Mouse (Mus musculus): Measurements from ENCODE around the gene Gm10260. TPM values are rescaled to one million over a fixed set of nuclear protein-coding genes. Genes with fewer than 3 reads are reported as not detected.

Gm10260 gene
- polyA plus RNA-seq, 1 experiment from 2014 or later = 2.4 TPM

DNA sequence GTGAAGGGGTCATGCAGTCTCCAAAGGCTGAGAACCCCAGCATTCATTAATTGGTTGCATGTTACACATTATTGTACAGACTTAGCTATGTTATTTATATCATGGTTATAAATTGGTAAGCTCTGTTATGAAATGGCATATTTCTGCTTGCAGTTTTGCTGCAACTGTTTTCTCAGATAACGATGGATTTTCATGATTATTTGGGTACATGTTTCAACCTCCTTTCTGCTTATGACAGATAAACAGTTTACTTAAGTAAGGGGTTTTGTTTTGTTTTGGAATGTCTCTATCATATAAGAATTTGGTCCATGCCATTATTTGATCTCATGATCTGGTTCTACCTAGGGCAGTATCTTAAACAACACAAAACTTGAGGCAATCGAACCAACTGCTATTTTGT is 5.5 kb upstream of the Gm10260 start:
- H3K36me3 ChIP-seq (replicated peaks) = no peaks in the 10 kb centered on the region
- no peaks in the 10 kb centered on the region for H3K9me3 ChIP-seq
- H3K27ac ChIP-seq = no peak overlapping the region
- H3K4me2 ChIP-seq = no peak overlapping the region
- H3K4me1 ChIP-seq = peaks cover 16% of the 10 kb centered on the region
- WGBS = 91% methylated on average over 2 of the region's 2 CpGs
- no peak for ATAC-seq (ENCODE audit: low FRiP score)
- H3K4me3 ChIP-seq (replicated peaks) = no peak overlapping the region
- no peaks in the 10 kb centered on the region for H3K27me3 ChIP-seq
- H3K9ac ChIP-seq = no peak overlapping the region

- no peak overlapping the region for H3K9ac ChIP-seq
- peaks cover 14% of the 10 kb centered on the region for H3K4me1 ChIP-seq
- H3K4me2 ChIP-seq = no peak overlapping the region
- no peaks in the 10 kb centered on the region for H3K36me3 ChIP-seq (replicated peaks)
- H3K4me3 ChIP-seq (replicated peaks) = no peak overlapping the region
- H3K9me3 ChIP-seq = no peaks in the 10 kb centered on the region
- WGBS = 54% methylated on average over 7 of the region's 7 CpGs
- no peak for ATAC-seq (ENCODE audit: low FRiP score)
- H3K27me3 ChIP-seq = no peaks in the 10 kb centered on the region
- peak overlapping the region; percentile 0; the same call in 1 of the 2 replicates for H3K27ac ChIP-seq
Measured at GRCm38 (mm10) chr13:97764067-97764466, 3.6 kb upstream of the Gm10260 start.

- H3K4me2 ChIP-seq = no peak overlapping the region
- H3K4me1 ChIP-seq = peaks cover 10% of the 10 kb centered on the region
- no peak overlapping the region for H3K4me3 ChIP-seq (replicated peaks)
- H3K27me3 ChIP-seq = no peaks in the 10 kb centered on the region
- ATAC-seq (ENCODE audit: low FRiP score) = peak; percentile 33; the same call in 1 of the 2 replicates
- H3K27ac ChIP-seq = 0 out of 2 replicates have a peak overlapping the region, but pooled peaks have one; percentile 0
- no peak overlapping the region for H3K9ac ChIP-seq
- 73% methylated on average over 6 of the region's 6 CpGs for WGBS
- H3K36me3 ChIP-seq (replicated peaks) = no peaks in the 10 kb centered on the region
- no peaks in the 10 kb centered on the region for H3K9me3 ChIP-seq
Measured at GRCm38 (mm10) chr13:97763436-97763835, 3.0 kb upstream of the Gm10260 start.

DNA sequence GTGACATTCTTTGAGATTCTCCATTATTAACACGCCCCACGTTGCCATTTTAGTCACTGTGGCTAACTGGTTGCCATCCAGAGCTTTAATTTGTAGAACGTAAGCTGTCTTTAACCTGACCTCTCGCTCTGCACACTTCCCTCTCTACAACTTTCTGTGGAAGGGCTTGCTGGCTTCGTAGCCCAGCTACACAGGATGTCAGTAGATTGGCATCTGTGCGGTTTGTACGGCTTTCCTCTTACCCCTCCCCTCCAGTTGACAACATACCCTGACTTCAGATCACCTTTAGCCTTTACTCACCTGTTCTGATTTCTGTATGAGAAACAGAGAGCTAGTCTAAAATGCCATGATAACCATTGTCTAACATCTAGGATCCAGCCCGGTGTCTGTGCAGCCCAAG is 1.7 kb upstream of the Gm10260 start:
- no peaks in the 10 kb centered on the region for H3K9me3 ChIP-seq
- peaks cover 18% of the 10 kb centered on the region for H3K4me1 ChIP-seq
- no peak overlapping the region for H3K27ac ChIP-seq
- 94% methylated on average over 8 of the region's 8 CpGs for WGBS
- H3K4me3 ChIP-seq (replicated peaks) = no peak overlapping the region
- no peak overlapping the region for H3K4me2 ChIP-seq
- H3K9ac ChIP-seq = no peak overlapping the region
- no peaks in the 10 kb centered on the region for H3K36me3 ChIP-seq (replicated peaks)
- no peak for ATAC-seq (ENCODE audit: low FRiP score)
- no peaks in the 10 kb centered on the region for H3K27me3 ChIP-seq

GRCm38 (mm10) chr13:97757033-97757432 is 3.4 kb downstream of the Gm10260 start:
- H3K4me1 ChIP-seq = peaks cover 22% of the 10 kb centered on the region; the same call in 1 of the 2 replicates
- H3K9me3 ChIP-seq = no peaks in the 10 kb centered on the region
- H3K9ac ChIP-seq = no peak overlapping the region
- H3K4me2 ChIP-seq = no peak overlapping the region
- no peaks in the 10 kb centered on the region for H3K27me3 ChIP-seq
- 39% methylated on average over 4 of the region's 4 CpGs for WGBS
- H3K27ac ChIP-seq = peak overlapping the region; percentile 72
- no peaks in the 10 kb centered on the region for H3K36me3 ChIP-seq (replicated peaks)
- ATAC-seq (ENCODE audit: low FRiP score) = peak; percentile 82; the same call in 1 of the 2 replicates
- H3K4me3 ChIP-seq (replicated peaks) = no peak overlapping the region

- Histone ChIP-seq H3K27me3 (no peaks in the 10 kb centered on the region), H3K27ac (peak overlapping the region; percentile 72), H3K9me3 (no peaks in the 10 kb centered on the region), H3K4me2 (no peak overlapping the region), H3K4me3 (replicated peaks) (no peak overlapping the region), H3K9ac (no peak overlapping the region), H3K4me1 (peaks cover 25% of the 10 kb centered on the region; the same call in 1 of the 2 replicates), H3K36me3 (replicated peaks) (no peaks in the 10 kb centered on the region)
- no peak for ATAC-seq (ENCODE audit: low FRiP score)
- WGBS = 86% methylated on average over 6 of the region's 6 CpGs
Measured at GRCm38 (mm10) chr13:97756091-97756490, 4.3 kb downstream of the Gm10260 start.

DNA sequence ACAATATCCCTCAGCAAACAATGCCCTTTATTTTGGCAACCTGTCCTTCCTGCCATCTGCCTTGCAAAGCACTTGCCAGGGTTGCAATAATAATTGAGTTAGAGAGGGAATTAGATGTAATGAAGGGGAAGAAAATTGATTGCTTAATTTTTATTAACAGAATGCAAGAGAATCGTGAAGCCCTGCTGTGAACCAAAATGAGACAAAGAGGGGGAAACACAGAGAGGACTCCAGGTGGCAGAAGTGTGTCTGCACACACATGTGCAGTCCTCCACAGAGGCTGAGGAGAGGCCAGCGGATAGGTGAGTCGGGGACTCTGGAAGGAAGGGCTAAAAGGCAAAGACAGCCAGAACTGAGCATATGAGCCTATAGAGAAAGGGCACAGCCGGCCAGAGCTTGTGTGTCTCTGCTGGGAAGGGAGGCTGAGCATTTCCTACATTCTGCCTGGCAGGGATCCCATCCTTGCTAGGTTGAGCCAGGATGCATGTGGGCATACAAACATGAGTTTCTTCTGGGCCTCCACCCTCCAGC is 9.5 kb downstream of the Gm10260 start:
- Histone ChIP-seq H3K9ac (no peak overlapping the region), H3K9me3 (no peaks in the 10 kb centered on the region), H3K4me2 (no peak overlapping the region), H3K4me3 (replicated peaks) (no peak overlapping the region), H3K36me3 (replicated peaks) (no peaks in the 10 kb centered on the region), H3K4me1 (peaks cover 37% of the 10 kb centered on the region), H3K27ac (peak overlapping the region; percentile 47), H3K27me3 (no peaks in the 10 kb centered on the region)
- 40% methylated on average over 4 of the region's 4 CpGs for WGBS
- ATAC-seq (ENCODE audit: low FRiP score) = no peak

GRCm38 (mm10) chr13:97747037-97747860 is 13.2 kb downstream of the Gm10260 start:
- peak overlapping the region; percentile 44 for H3K4me2 ChIP-seq
- peaks cover 52% of the 10 kb centered on the region for H3K4me1 ChIP-seq
- 0 out of 2 replicates have a peak overlapping the region, but pooled peaks have one; percentile 7 for H3K9ac ChIP-seq
- peak overlapping the region; percentile 83 for H3K27ac ChIP-seq
- ATAC-seq (ENCODE audit: low FRiP score) = peak; percentile 90
- H3K4me3 ChIP-seq (replicated peaks) = peak overlapping the region; percentile 23
- H3K9me3 ChIP-seq = no peaks in the 10 kb centered on the region
- H3K36me3 ChIP-seq (replicated peaks) = no peaks in the 10 kb centered on the region
- H3K27me3 ChIP-seq = no peaks in the 10 kb centered on the region
- WGBS = 6% methylated on average over 20 of the region's 20 CpGs

- peaks cover 46% of the 10 kb centered on the region for H3K4me1 ChIP-seq
- WGBS = 66% methylated on average over 7 of the region's 7 CpGs
- no peaks in the 10 kb centered on the region for H3K27me3 ChIP-seq
- H3K9ac ChIP-seq = no peak overlapping the region
- no peak for ATAC-seq (ENCODE audit: low FRiP score)
- H3K4me3 ChIP-seq (replicated peaks) = no peak overlapping the region
- H3K27ac ChIP-seq = 0 out of 2 replicates have a peak overlapping the region, but pooled peaks have one; percentile 8
- H3K4me2 ChIP-seq = no peak overlapping the region
- H3K9me3 ChIP-seq = no peaks in the 10 kb centered on the region
- H3K36me3 ChIP-seq (replicated peaks) = no peaks in the 10 kb centered on the region
Measured at GRCm38 (mm10) chr13:97744669-97745068, 15.8 kb downstream of the Gm10260 start.

DNA sequence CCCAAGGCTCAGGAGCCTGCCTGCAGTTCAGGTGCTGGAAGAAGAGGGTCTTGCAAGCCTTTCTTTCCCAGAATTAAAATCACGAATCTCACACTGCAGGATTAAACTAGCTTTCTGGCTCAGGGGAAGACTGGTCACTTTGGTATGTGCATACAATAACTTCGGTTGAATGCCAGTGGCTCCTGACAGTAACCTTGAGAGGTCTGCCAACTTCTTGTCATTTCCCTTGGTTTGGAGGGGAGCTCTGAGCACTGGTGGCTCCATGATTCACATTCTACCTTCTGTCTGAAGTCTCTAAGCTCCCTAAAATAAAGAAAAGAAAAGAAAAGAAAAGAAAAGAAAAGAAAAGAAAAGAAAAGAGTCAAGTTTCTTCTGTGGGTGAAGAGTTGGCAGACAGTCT is 16.4 kb downstream of the Gm10260 start:
- Histone ChIP-seq H3K4me1 (peaks cover 46% of the 10 kb centered on the region), H3K4me2 (no peak overlapping the region), H3K36me3 (replicated peaks) (no peaks in the 10 kb centered on the region), H3K9me3 (no peaks in the 10 kb centered on the region), H3K27me3 (no peaks in the 10 kb centered on the region), H3K27ac (no peak overlapping the region), H3K4me3 (replicated peaks) (no peak overlapping the region), H3K9ac (no peak overlapping the region)
- no peak for ATAC-seq (ENCODE audit: low FRiP score)
- 43% methylated on average over 2 of the region's 2 CpGs for WGBS

- Histone ChIP-seq H3K36me3 (replicated peaks) (no peaks in the 10 kb centered on the region), H3K27ac (no peak overlapping the region), H3K27me3 (no peaks in the 10 kb centered on the region), H3K9me3 (no peaks in the 10 kb centered on the region), H3K4me1 (peaks cover 43% of the 10 kb centered on the region), H3K4me2 (no peak overlapping the region), H3K4me3 (replicated peaks) (no peak overlapping the region), H3K9ac (no peak overlapping the region)
- ATAC-seq (ENCODE audit: low FRiP score) = no peak
- whole genome bisulfite sequencing = 67% methylated on average over 3 of the region's 3 CpGs
Measured at GRCm38 (mm10) chr13:97743229-97743988, 17.0 kb downstream of the Gm10260 start.

- Histone ChIP-seq H3K4me2 (no peak overlapping the region), H3K4me1 (no peaks in the 10 kb centered on the region), H3K27ac (no peak overlapping the region), H3K36me3 (replicated peaks) (no peaks in the 10 kb centered on the region), H3K9me3 (no peaks in the 10 kb centered on the region), H3K9ac (no peak overlapping the region), H3K4me3 (replicated peaks) (no peak overlapping the region), H3K27me3 (no peaks in the 10 kb centered on the region)
- ATAC-seq (ENCODE audit: low FRiP score) = no peak
- WGBS = 92% methylated on average over 6 of the region's 6 CpGs
Measured at GRCm38 (mm10) chr13:97735931-97736330, 24.5 kb downstream of the Gm10260 start.

All from forebrain, embryonic 12.5 days (tissue).